Mouse (Mus musculus): ENCODE results near the gene Prmt1.

The Prmt1 gene

GRCm38 (mm10) chr7:45012824-45013223 is 26.5 kb upstream of the Prmt1 start:
- DNase-seq (ENCODE audit: low spot score), result no peak

- DNase-seq (ENCODE audit: low spot score), result no peak
These were observed 25.6 kb upstream of the Prmt1 start for GRCm38 (mm10) chr7:45012011-45012410.

- no peak for DNase-seq (ENCODE audit: low spot score)
These were observed 22.0 kb upstream of the Prmt1 start for GRCm38 (mm10) chr7:45008411-45008810.

- DNase-seq (ENCODE audit: low spot score), result no peak
These were observed 21.5 kb upstream of the Prmt1 start for GRCm38 (mm10) chr7:45007846-45008245.

- DNase-seq (ENCODE audit: low spot score), result no peak
These were observed 20.8 kb upstream of the Prmt1 start for GRCm38 (mm10) chr7:45007141-45007540.

GRCm38 (mm10) chr7:45006503-45006902 is 20.1 kb upstream of the Prmt1 start:
- DNase-seq (ENCODE audit: low spot score), result no peak

- DNase-seq (ENCODE audit: low spot score), result no peak
These were observed 19.1 kb upstream of the Prmt1 start for GRCm38 (mm10) chr7:45005321-45005992.

- no peak for DNase-seq (ENCODE audit: low spot score)
These were observed 18.2 kb upstream of the Prmt1 start for GRCm38 (mm10) chr7:45004546-45004945.

GRCm38 (mm10) chr7:45002440-45002839 is 16.1 kb upstream of the Prmt1 start:
- no peak for DNase-seq (ENCODE audit: low spot score)

- DNase-seq (ENCODE audit: low spot score), result no peak
These were observed 14.3 kb upstream of the Prmt1 start for GRCm38 (mm10) chr7:45000539-45001114.

GRCm38 (mm10) chr7:44999753-45000152 is 13.4 kb upstream of the Prmt1 start:
- no peak for DNase-seq (ENCODE audit: low spot score)

- peak; percentile 56 for DNase-seq (ENCODE audit: low spot score)
These were observed 12.2 kb upstream of the Prmt1 start, which contains the start of gene Bcl2l12 for GRCm38 (mm10) chr7:44998501-44998955. Gene Bcl2l12 (minus strand): TSS chr7:44998712.

- no peak for DNase-seq (ENCODE audit: low spot score)
These were observed 11.6 kb upstream of the Prmt1 start for GRCm38 (mm10) chr7:44997940-44998428.

GRCm38 (mm10) chr7:44997231-44997939 is 11.0 kb upstream of the Prmt1 start, which contains the start of gene Irf3:
Gene Irf3 (plus strand): TSS chr7:44997648.
- peak; percentile 98 for DNase-seq (ENCODE audit: low spot score)

- DNase-seq (ENCODE audit: low spot score), result no peak
These were observed 10.3 kb upstream of the Prmt1 start for GRCm38 (mm10) chr7:44996672-44997071.

GRCm38 (mm10) chr7:44986879-44987718 is 731 bp upstream of the Prmt1 start:
- DNase-seq (ENCODE audit: low spot score), result no peak

- peak; percentile 71 for DNase-seq (ENCODE audit: low spot score)
These were observed 675 bp downstream of the Prmt1 start for GRCm38 (mm10) chr7:44985595-44986191.

GRCm38 (mm10) chr7:44984833-44985164 is 1.6 kb downstream of the Prmt1 start:
- no peak for DNase-seq (ENCODE audit: low spot score)

GRCm38 (mm10) chr7:44983944-44984832 is 2.2 kb downstream of the Prmt1 start:
- no peak for DNase-seq (ENCODE audit: low spot score)

- peak; percentile 90 for DNase-seq (ENCODE audit: low spot score)
These were observed 3.3 kb downstream of the Prmt1 start for GRCm38 (mm10) chr7:44983085-44983484.

- DNase-seq (ENCODE audit: low spot score), result no peak
These were observed 4.8 kb downstream of the Prmt1 start for GRCm38 (mm10) chr7:44981539-44981938.

Data from urinary bladder, postnatal 14 days (tissue).